Mouse (Mus musculus) skeletal muscle tissue, adult 2 months (tissue): ENCODE data around the gene Zfp689.
"Not testable (repeated sequence)": the region's sequence is repeated elsewhere in the genome, so short reads cannot be mapped to it uniquely, and the experiment has no call there.

Experiments used
- DNase-seq: peaks from one replicate; pipeline ENCODE4 v3.0.0-alpha.2; 2012; ENCODE audit warnings: low read depth, low spot score

Gene Zfp689

DNA sequence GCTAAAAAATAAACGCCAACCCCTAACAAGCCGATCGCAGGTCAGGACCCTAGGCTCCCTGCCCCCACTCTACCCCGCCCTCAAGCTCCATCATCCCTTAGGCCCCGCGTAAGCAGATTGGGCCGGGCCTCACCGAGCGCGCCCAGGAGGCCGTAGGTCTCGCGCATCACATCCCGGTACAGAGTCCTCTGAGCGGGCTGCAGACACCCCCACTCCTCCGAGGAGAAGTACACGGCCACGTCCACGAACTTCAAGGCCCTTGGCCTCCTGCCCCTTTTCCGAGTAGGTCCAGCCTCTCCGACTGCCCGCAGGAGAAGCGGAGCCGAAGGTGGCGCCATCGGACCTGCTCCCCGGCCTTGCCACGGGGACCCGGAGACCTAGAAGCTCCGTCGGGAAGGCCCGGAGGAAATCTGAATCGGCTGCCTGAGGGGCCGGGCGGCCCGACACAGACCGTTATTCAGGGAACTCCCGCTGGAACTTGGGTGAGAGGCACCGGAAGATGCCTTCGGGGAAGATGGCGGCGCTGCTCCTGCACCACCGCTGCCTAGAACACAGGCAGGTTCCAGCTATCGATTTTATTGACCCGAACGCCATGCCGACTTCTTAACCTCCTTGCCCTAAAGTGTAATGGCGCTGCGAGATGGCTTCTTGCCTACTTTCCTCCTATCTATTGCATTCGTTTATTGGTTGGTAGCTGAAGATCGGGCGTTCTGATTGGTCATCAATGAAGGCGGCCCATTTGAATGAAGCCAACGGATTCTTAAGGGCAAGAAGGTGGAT, at the start of gene Zfp689:
Zfp689 (minus strand) TSS at position 638 of the 780 bp plus-strand sequence.
- peak; percentile 96 for DNase-seq

DNA sequence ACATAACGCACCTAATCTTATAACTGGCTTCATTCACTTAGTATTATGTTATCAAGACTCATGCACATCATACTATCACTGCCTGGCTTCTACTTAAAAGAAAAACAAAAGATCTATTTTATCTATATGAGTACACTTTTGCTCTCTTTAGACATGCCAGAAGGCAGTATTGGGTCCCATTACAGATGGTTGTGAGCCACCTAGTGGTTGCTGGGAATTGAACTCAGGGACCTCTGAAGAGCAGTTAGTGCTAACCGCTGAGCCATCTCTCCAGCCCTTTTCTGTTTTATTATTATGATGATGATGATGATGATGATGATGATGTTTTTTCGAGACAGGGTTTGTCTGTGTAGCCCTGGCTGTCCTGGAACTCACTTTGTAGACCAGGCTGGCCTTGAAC, 49.4 kb upstream of the Zfp689 start:
- DNase-seq = no peak

DNA sequence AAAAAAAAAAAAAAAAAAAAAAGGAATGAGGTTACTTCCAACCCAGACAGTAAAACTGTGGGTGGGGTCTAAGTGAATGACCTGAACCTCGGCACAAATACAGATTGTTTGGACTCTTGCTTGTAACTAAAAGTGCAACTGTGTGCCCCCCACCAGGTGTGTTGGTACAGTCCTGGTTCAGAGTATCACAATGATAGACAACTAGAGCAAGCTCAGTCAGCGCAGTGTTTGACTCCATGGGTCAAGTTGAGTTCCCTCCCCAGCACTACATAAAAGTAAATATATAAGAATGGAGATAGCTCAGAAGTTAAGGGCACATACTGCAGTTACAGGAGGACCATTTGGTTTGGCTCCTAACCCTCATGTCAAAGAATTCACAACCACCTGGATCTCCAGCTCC, 48.4 kb upstream of the Zfp689 start:
- DNase-seq = no peak

DNA sequence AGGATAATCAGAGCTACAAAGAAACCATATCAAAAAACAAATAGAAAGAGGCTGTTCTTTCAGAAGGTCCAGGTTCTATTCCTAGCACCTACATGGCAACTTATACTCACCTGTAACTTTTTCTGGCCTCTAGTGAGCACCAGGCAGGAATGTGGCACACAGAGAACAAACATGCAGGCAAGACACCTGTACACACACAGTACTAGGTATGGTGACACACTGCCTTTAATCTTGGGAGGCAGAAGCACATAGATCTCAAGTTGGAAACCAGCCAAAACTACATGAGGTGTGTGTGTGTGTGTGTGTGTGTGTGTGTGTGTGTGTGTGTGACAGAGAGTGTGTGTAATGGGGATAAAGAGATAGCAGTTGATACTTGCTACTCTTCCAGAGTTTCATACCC, 45.7 kb upstream of the Zfp689 start:
- no peak for DNase-seq

DNA sequence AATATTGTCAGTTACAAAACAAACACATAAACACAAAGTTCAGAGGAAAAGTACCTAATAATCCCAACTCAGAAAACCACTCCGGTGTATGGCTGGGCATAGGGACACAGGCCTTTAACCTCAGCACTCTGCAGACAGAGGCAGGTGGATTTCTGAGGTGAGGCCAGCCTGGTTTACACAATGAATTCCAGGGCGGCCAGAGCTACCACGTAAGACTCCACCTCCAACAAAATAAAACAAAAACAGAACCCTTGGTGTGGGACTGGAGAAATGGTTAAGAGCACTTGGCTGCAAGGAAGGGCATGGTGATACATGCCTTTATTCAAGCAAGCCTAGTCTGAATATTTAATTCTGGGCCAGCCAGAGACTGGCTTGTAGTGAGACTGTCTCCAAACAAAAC, 42.9 kb upstream of the Zfp689 start:
- no peak for DNase-seq

DNA sequence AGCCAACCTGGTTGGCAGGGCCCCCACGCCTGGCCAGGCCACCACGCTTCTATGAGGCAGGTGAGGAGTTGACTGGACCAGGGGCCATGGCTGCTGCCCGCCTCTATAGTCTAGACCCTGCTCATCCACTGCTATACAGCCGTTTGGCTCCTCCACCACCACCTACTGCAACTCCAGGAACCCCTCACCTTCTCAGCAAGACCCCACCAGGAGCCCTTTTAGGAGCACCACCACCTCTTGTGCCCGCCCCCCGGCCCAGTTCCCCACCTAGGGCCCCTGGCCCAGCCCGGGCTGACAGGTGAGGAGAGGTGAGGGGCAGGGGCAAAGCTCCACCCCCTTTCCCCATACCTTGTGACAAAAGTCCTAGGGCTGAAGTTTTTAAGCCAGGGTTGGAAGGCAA, 41.0 kb upstream of the Zfp689 start:
- DNase-seq = no peak

DNA sequence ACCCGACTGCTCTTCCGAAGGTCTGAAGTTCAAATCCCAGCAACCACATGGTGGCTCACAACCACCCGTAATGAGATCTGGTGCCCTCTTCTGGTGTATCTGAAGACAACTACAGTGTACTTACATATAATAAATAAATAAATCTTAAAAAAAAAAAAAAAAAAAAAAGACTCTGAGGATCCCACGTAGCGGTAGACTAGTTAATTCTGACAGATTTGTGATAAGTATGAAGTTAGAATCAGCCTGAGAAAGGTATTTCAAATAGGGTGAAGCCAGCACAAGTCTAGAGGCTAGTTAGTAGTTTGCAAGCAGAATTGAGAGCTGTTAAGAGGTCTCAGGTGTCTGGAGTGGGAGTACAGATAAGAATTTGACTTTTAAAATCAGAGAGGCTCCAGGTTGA, 39.4 kb upstream of the Zfp689 start:
- not testable (repeated sequence) for DNase-seq

DNA sequence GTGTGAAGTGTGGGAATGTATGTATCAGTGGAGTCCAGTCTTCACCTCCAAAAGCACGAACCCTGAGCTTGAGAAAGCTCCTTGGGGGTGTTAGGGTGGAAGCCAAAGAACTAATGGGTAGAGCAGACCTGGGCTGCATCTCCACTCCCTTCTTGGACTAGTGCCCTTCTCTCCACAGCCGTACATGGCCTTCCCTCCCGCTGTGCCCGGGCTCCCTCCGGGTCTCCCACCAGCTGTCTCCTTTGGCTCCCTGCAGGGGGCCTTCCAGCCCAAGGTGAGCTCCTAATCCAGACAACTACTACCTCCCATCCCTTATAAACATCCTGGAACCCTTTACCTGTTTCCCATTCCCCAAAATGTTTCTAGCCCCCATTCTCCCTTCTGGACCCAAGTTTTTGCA, 36.5 kb upstream of the Zfp689 start:
- no peak for DNase-seq

DNA sequence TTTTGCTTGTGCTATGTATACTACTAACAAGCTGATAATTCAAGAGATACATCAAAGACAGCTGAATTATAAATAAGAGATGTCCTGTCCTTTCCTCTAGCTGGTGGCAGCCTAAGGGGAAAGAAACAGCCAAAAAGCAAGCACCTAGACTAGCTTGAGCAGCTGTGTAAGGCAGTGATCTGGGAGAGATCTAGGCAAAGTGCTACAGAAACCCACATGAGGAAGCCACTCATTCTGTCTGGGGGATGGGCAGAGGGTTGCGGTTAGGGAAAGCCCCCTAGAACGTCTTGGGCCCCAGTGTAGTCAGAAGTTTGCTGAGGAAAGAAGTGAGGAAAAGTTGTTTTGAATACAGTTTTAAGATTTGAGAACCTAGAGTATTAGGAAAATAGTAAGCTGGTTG, 31.4 kb upstream of the Zfp689 start:
- DNase-seq = no peak

DNA sequence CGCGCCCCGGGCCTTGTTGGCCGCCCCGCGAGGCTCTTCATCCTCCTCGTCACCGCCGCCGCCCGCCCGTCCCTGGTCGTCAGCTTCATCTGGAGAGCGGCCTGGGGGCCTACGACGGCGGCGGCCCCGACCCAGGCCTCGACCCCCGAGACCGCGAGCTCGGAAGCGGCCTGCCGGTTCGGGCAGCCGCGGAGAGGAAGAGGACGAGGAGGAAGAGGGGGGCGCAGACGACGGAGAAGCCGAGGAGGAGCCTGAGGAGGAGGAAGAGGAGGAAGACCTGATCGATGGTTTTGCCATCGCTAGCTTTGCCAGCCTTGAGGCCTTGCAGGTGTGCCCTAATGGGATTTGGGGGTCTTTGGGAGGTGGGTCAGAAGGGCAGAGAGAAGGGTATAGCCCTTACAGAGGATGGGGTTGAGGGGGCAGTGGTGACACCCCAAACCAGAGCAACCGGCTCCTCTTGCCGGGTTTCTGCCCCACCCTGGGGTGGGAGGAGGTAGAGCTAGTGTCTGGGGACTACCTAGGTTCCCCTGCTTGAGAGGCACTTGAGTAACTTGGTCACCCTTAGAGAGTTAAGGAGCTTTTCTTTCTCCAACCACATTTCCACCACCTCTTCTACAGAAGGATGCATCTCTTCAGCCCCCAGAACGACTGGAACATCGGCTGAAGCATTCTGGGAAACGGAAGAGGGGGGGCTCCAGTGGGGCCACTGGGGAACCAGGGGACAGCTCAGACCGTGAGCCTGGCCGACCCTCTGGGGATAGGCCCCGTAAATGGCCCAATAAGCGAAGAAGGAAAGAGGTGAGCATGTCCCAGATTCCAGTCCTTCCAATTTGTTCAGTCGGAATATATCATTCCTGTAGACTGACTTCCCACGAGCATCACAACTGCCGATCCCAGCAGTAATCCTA, 30.6 kb upstream of the Zfp689 start:
- DNase-seq = no peak

DNA sequence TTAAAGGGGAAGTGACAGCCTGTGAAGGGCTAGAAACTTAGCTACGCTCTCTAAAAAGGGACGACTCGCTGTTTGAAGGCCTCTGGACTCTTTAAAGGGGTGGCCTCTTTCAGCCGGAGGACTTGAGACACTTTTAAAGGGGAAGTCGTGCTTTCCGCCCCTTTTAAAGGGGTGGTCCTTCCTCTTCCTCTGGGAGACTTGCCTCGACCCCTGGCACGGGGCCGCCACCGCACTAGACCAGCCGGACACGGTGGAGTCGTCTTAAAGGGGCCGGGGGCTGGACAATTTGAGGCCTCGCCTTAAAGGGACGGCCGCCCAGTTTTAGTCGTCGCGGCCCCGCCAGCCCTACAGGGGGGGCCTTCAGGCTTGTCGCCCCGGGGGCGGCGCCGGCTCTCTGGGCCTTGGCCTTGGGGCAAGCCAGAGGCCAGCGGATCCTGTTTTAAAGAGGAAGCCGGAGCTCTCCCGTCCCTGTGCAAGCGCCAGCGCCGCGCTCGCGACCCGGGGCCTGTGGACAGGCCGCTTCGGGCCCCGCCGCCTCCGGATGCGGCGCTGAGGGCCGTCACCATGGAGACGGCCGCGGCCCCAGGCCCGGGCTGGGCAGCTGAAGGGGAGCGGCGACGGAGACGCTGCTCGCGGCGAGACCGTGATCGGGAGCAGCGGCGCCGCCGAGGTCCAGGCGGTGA, 29.8 kb upstream of the Zfp689 start, which contains the start of gene Fbrs:
Fbrs (plus strand) TSS at position 565 of the 683 bp plus-strand sequence.
- peak; percentile 99 for DNase-seq

DNA sequence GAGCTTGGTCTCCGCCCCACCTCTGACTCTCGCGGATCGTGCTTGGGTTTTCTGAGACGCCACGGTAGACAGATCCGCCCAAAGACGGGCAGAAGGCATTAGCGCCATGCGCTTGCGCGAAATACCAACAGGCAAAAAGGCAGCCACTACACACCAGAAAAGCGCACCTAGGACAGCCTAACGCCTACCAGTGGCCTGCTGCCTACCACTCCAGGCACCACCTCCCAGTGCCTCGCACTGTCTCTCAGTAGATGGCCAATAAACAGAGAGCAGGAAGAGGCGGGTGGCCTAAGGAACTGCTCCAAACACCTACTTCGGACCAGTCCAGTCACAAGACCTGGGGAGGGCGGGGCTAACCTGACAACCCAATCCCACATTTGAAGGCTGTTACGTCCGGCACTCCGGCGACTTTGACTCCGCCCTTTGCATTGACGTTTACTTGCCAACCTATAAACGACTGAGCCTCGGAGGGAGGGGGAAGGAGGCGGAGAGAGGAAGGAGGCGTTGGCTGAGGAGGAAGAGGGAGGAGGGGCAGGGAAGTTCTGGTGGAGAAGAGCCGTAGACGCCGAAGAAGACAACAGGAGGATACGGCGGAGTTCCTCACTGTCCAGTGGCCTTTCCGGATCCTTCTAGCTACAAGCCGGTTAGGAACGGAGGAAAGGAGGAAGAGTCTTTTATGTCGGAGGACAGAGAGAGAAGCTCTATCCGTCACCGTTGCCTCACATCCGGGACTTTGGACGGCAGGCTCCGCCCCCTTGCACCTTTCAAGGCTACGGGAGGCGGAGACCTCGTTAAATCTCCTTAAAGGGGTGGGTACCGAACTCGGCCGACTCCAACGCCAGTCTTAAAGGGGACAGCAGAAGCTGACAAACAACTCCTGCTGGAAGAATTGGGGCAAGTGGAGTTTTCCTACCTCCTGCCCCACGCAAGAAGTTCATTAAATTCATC, 29.0 kb upstream of the Zfp689 start:
- DNase-seq = peak; percentile 100

DNA sequence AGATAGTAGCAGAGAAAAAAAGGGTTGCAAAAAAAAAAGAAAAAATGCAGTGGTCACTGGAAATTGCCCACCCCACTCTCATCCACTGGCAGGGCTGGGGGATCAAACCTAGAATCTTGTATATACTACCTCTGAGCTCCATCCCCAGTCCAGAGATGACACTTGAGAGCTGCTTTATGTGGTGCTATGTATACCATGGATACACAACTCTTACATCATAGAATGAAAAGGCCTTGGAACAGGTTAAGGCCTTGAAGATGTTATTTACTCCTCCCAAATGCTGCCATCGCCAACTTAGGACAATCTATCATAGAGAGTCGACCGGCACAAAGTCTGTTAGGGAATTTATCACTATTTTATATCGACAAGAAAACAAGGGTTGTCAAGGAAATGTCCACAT, 27.9 kb upstream of the Zfp689 start:
- DNase-seq = no peak

DNA sequence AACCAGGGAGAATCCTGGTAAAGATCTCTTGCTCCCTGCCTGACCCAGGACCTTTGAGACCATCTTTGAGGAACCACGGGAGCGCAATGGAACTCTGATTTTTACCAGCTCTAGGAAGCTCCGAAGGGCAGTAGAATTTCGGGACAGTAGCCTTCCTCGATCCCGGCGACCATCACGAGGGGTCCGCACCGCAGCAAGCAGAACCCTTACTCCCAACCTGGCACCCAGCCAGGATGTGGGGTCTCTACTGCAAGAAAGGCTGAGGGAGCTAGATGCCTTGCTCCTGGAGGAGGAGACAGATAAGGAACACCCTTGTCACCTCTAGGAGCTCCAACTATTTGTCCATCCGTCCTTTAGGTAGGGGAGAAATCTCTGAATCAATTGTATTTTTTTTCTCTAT, 27.4 kb upstream of the Zfp689 start:
- no peak for DNase-seq

DNA sequence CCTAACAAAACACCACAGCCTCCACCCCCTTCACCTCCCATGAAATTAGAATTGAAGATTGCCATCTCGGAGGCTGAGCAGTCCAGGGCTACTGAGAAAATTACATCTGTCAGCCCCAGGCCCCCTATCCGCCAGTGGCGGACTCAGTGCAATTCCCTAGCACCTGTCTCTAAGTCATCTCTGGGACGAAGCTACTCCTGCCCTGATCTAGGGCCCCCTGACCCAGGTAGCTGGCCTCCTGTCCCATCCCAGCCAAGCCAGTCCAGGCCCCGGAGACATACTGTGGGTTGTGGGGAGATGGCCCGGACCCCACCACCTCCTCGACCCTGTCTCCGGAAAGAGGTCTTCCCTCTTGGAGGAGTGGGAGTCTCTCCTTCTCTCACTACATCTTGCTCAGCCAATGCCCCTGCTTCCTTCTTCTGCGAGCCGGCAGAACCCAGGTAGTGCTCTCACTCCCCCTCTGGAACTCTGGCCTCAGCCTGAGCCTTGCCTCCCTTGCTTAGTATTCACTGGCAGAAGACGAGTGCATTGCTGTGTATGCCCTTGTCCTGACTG, 26.3 kb upstream of the Zfp689 start:
- no peak for DNase-seq

DNA sequence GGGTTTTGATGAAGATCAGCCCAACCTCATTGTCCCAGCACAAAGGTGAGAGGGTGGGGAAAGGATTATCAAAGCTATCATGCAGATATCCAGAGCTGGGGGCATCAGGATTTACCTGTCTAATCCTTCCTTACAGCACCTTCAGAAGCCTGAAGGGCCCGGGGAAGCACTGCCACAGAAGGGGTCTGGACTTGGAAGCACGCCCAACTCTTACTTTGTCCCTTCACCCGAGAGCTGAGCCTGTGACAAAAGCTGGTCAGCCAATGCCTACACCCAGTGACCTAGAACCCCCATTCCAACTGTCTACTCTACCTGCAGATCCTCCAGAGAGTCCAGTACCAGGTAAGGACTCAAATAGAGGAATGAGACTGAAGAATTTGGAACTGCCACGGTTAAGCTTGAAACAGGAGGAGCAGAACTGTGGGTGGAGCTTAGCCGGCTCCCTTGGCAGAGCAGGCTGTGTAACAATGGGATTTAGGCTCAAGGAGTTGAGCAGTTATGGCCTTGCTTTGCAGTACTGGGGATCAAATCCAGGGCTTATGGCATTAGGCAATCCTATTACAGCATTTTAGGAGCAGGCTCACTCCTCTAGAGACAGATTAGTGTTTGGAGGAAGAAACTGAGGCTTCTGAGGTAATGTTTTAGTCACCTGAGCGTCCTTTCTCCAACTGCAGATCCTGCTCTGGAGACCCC, 25.6 kb upstream of the Zfp689 start:
- DNase-seq = no peak

DNA sequence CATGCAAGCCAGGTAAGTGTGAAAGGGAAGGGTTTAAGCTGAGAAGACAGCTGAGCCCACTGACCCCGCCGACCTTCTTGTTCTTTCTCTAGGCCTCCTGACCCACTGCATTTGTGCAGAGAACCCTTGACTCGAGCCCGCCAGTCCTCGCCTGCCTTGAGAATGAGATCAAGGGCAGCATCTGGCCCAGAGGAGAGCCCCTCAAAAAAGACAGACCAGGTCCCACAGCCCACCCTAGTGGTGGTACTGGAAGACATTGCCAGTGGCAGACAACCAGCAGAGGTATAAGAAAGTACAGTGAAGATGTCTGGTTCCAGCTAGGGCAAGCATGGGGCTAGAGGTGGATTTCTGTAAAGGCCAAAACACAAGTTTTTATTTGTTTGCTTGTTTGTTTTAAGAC, 24.7 kb upstream of the Zfp689 start:
- DNase-seq = no peak

DNA sequence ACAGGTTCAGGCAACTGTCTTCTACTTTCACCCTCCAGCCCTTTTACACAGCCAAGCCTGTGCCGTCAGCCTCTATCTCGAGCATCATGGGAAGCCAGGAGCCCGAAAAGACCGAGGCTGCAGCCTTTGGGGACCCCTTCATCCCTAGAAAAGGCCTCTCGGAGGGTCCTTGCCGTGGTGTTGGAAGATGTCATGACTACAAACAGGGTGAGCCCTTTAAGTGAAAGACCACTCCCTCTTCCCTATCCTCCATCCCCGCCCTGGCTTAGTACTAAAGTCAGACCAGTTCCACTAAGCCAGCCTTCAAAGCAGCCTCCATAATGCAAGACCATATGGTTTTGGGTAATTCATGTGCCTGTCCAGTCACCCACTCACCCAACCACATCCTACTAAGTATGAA, 23.1 kb upstream of the Zfp689 start:
- DNase-seq = no peak

DNA sequence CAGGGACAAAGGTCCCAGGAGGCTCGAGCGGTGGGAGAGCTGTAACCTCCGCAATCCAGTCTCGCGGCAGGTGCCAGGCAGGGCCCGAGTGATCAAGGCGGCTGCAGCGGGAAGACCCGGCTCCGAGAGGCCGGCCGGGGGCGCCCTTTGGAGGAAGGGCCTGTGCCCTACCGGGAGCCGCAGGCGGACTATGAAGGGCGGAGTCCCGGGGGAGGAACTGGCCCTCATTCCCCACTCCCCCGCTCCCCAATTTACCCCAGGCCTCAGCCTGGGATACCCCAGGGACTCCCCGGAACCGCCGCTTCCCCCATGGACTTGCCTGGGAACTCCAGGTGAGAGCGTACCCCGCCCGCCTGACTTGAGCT, 22.7 kb upstream of the Zfp689 start:
- DNase-seq = no peak
